In the genomic region with DNA sequence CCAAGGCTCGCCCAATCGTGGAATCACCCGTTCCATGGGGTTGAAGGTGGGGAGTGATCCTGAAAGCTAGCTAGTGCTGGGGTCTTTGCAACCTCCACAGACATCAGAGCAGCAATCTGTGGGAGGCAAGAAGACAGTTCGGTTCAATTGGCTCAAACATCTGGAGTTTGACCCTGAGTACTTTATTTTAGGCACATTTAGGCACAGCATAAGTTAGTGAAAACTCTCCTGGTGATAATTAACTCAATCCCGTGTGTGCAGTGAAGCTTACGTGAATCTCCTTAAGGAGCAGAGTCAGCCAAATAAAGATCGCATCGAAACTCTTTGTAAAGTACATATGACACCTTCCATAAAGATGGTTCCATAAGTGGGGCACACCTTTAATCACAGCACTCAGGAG, we compare ENCODE assay signal across 19 mouse cellular contexts. TPM values are rescaled to one million over a fixed set of nuclear protein-coding genes. Genes with fewer than 3 reads are reported as not detected.
"Had no signal": no experiment of that assay in that cellular context is flagged by ENCODE, and none has a peak within 500 bp of the region (broad histone marks: within the 10 kb centered on the region; RNA-seq: fewer than 3 reads in every experiment).

No protein-coding gene starts in this region.

- H3K9me3 ChIP-seq: hindbrain, embryonic 15.5 days; liver, embryonic 12.5 days; liver, embryonic 15.5 days; lung, embryonic 15.5 days; megakaryocyte, embryonic 14.5 days; midbrain, embryonic 10.5 days; midbrain, embryonic 13.5 days; neural tube, embryonic 13.5 days had no signal

- H3K9ac ChIP-seq: hindbrain, embryonic 15.5 days; liver, embryonic 12.5 days; liver, embryonic 15.5 days; lung, embryonic 15.5 days; midbrain, embryonic 13.5 days; neural tube, embryonic 13.5 days had no signal

- H3K4me2 ChIP-seq: hindbrain, embryonic 15.5 days; liver, embryonic 12.5 days; liver, embryonic 15.5 days; lung, embryonic 15.5 days; midbrain, embryonic 13.5 days; neural tube, embryonic 13.5 days had no signal

- DNase-seq: layer of hippocampus, postnatal 36 days; lung, postnatal 10 days; thymus, adult 2 months; thymus, postnatal 14 days; thymus, postnatal 4 days had no signal

- H3K36me3 ChIP-seq: liver, embryonic 12.5 days; liver, embryonic 15.5 days; lung, embryonic 15.5 days had no signal

- H3K27me3 ChIP-seq: hindbrain, embryonic 15.5 days; liver, embryonic 15.5 days; lung, embryonic 15.5 days; midbrain, embryonic 13.5 days; neural tube, embryonic 13.5 days had no signal

- H3K27ac ChIP-seq: hindbrain, embryonic 15.5 days; left cerebral cortex, adult 2 months; liver, embryonic 12.5 days; liver, embryonic 15.5 days; lung, embryonic 15.5 days; midbrain, embryonic 10.5 days; midbrain, embryonic 13.5 days; neural tube, embryonic 13.5 days; stomach, postnatal 0 days had no signal

- H3K4me3 ChIP-seq: hindbrain, embryonic 15.5 days; left cerebral cortex, adult 2 months; liver, embryonic 12.5 days; liver, embryonic 15.5 days; lung, embryonic 15.5 days; megakaryocyte, embryonic 14.5 days; midbrain, embryonic 10.5 days; midbrain, embryonic 13.5 days; myocyte; neural tube, embryonic 13.5 days had no signal

- ATAC-seq: intestine, postnatal 0 days; liver, embryonic 12.5 days; midbrain, embryonic 13.5 days; midbrain, embryonic 16.5 days had no signal

RNA-seq across cellular contexts. Expression of a gene that starts 28.7 kb away (rescaled TPM):
- polyA plus RNA-seq: intestine, postnatal 0 days; limb, embryonic 11.5 days; liver, embryonic 12.5 days; liver, embryonic 15.5 days; stomach, postnatal 0 days had no signal
